Mouse (Mus musculus): Measurements from ENCODE around the gene Elf5.

GRCm38 (mm10) chr2:103439710-103440109 lies 28.2 kb downstream of the Elf5 start:
- TF ChIP-seq CTCF (IDR thresholded peaks at IDR 0.05; ENCODE audit: low read depth) (peak; percentile 92), EP300 (optimal IDR thresholded peaks at IDR 0.05) (no peak)

Measured in stomach, postnatal 0 days (tissue).